Mouse (Mus musculus): ENCODE measurements around the gene Apol11b. TPM values are rescaled to one million over a fixed set of nuclear protein-coding genes. Genes with fewer than 3 reads are reported as not detected.

Apol11b gene
- total RNA-seq (2023) = not detected

GRCm38 (mm10) chr15:77643176-77643575 is at the start of gene Apol11b:
Gene Apol11b, minus strand, starts transcription at chr15:77643286.

GRCm38 (mm10) chr15:77598958-77599357 is 44.1 kb downstream of the Apol11b start, which contains the start of gene Gm36245:
Gene Gm36245, plus strand, starts transcription at chr15:77599258.

GRCm38 (mm10) chr15:77595961-77596360 is 47.1 kb downstream of the Apol11b start, which contains the start of gene Apol10b:
Gene Apol10b, minus strand, starts transcription at chr15:77596125.

Other genes starting within 250 kb of the Apol11b start
- not detected for gene Apol7a, start 244.2 kb downstream of the Apol11b start, total RNA-seq (2023)
- gene Apol9a, start 232.2 kb downstream of the Apol11b start, total RNA-seq (2023) = not detected
- gene Apol7b, start 195.8 kb downstream of the Apol11b start, total RNA-seq (2023) = not detected
- not detected for gene Apol10a, start 166.2 kb downstream of the Apol11b start, total RNA-seq (2023)
- gene Apol11a, start 135.0 kb downstream of the Apol11b start, total RNA-seq (2023) = not detected
- not detected for gene Apol7c, start 110.0 kb downstream of the Apol11b start, total RNA-seq (2023)
- gene 1700025B11Rik, start 81.4 kb downstream of the Apol11b start, total RNA-seq (2023) = not detected
- not detected for gene Apol10b, start 47.2 kb downstream of the Apol11b start, total RNA-seq (2023)
- gene Gm36245, start 44.0 kb downstream of the Apol11b start, total RNA-seq (2023) = not detected
- under 1 TPM in 1 of 2 experiments, not detected in 1; 0.41 TPM for gene Apol7e, start 55.6 kb upstream of the Apol11b start, total RNA-seq (2023)
- gene Apol9b, start 85.8 kb upstream of the Apol11b start, total RNA-seq (2023) = not detected
- gene Apol8, start 113.7 kb upstream of the Apol11b start, total RNA-seq (2023) = 10 to 100 TPM; 10.8 to 14.3 TPM
- gene Myh9, start 198.9 kb upstream of the Apol11b start, total RNA-seq (2023) = 100 to 1,000 TPM; 792 to 824 TPM

Data from B cell, adult 67 days (primary cell).